Mouse (Mus musculus): ENCODE measurements around the gene Hist1h4i. TPM values are rescaled to one million over a fixed set of nuclear protein-coding genes. Genes with fewer than 3 reads are reported as not detected.

Hist1h4i gene
- total and polyA plus RNA-seq, 3 experiments: 6.4 to 812 (median 35.7) TPM

- dilution Hi-C loops (cut with MboI; ENCODE audit: extremely low pct_ligation_motif_present, extremely low pct_unique_long_range_greater_than_20kb, low sequenced_read_pairs): no loop called here
- no peak for DNase-seq (ENCODE audit: extremely low read depth)
Observed at GRCm38 (mm10) chr13:22049041-22049440, 7.9 kb upstream of the Hist1h4i start.

GRCm38 (mm10) chr13:22045311-22045710 lies 4.1 kb upstream of the Hist1h4i start:
- H3K27me3 ChIP-seq (replicated peaks): no peaks in the 10 kb centered on the region
- dilution Hi-C loops (cut with MboI; ENCODE audit: extremely low pct_ligation_motif_present, extremely low pct_unique_long_range_greater_than_20kb, low sequenced_read_pairs): no loop called here
- no peak for TF ChIP-seq CHD1 (IDR thresholded peaks at IDR 0.05; ENCODE audit: low read depth, low read length)
- no peak for DNase-seq (ENCODE audit: extremely low read depth)
- no peak overlapping the region for H3K4me3 ChIP-seq (replicated peaks in 1 of 3; ENCODE audit: low read depth in 2 of 3, low read length in 2 of 3, poor library complexity in 1 of 3)
- H3K79me2 ChIP-seq (replicated peaks; ENCODE audit: control insufficient read depth, extremely low read depth, insufficient read depth, poor library complexity, severe bottlenecking): no peaks in the 10 kb centered on the region
- H3K36me3 ChIP-seq (replicated peaks in 1 of 2; ENCODE audit: control insufficient read depth in 1 of 2, insufficient read depth in 1 of 2, low read length in 1 of 2): no peaks in the 10 kb centered on the region
- H3K4me1 ChIP-seq (ENCODE audit: control insufficient read depth in 1 of 2, insufficient read depth in 2 of 2): peaks cover 0 to 47% of the 10 kb centered on the region in 2 experiments; a peak in 2 of 4 replicates
- no peak overlapping the region for H3K27ac ChIP-seq (ENCODE audit: insufficient read depth, low read depth)
- no peak overlapping the region for H3K9ac ChIP-seq (ENCODE audit: insufficient read depth, low read depth)
- no peaks in the 10 kb centered on the region for H3K9me3 ChIP-seq (replicated peaks; ENCODE audit: low read length)
- in situ Hi-C loops (cut with MboI; ENCODE audit: low pct_ligation_motif_present, low pct_unique_long_range_greater_than_20kb, low sequenced_read_pairs): loop anchor here (10.0 to 25.0 kb wide), 2 partner anchors 1379 to 1717 kb away; partner anchors contain the start of genes Abt1, Hist1h1a, Hist1h2ab and Hist1h3a
- no peak overlapping the region for H3K4me2 ChIP-seq (ENCODE audit: insufficient read depth, low read depth, poor library complexity, severe bottlenecking)

More at GRCm38 (mm10) chr13:22049041-22049440, 7.9 kb upstream of the Hist1h4i start:
- H3K4me3 ChIP-seq (replicated peaks in 1 of 3; ENCODE audit: low read depth in 2 of 3, low read length in 2 of 3, poor library complexity in 1 of 3): no peak overlapping the region
- H3K36me3 ChIP-seq (replicated peaks in 1 of 2; ENCODE audit: control insufficient read depth in 1 of 2, insufficient read depth in 1 of 2, low read length in 1 of 2): no peaks in the 10 kb centered on the region
- H3K9me3 ChIP-seq (replicated peaks; ENCODE audit: low read length): no peaks in the 10 kb centered on the region
- no peak overlapping the region for H3K9ac ChIP-seq (ENCODE audit: insufficient read depth, low read depth)
- in situ Hi-C loops (cut with MboI; ENCODE audit: low pct_ligation_motif_present, low pct_unique_long_range_greater_than_20kb, low sequenced_read_pairs): loop anchor here (10.0 to 25.0 kb wide), 2 partner anchors 1376 to 1713 kb away; partner anchors contain the start of genes Abt1, Hist1h1a, Hist1h2ab and Hist1h3a
- no peak overlapping the region for H3K27ac ChIP-seq (ENCODE audit: insufficient read depth, low read depth)
- no peaks in the 10 kb centered on the region for H3K79me2 ChIP-seq (replicated peaks; ENCODE audit: control insufficient read depth, extremely low read depth, insufficient read depth, poor library complexity, severe bottlenecking)
- H3K27me3 ChIP-seq (replicated peaks): no peaks in the 10 kb centered on the region
- TF ChIP-seq JUND (conservative IDR thresholded peaks at IDR 0.05; ENCODE audit: low read depth, low read length) (no peak), MEF2A (IDR thresholded peaks at IDR 0.05; ENCODE audit: borderline replicate concordance, low read depth, low read length) (no peak), TBP (conservative IDR thresholded peaks at IDR 0.05; ENCODE audit: low read depth, low read length) (no peak), ZC3H11A (IDR thresholded peaks at IDR 0.05; ENCODE audit: low read depth, low read length) (no peak), NELFE (IDR thresholded peaks at IDR 0.05; ENCODE audit: low read depth, low read length) (no peak), E2F4 (IDR thresholded peaks at IDR 0.05; ENCODE audit: insufficient replicate concordance, low read depth, low read length) (no peak), RAD21 (IDR thresholded peaks at IDR 0.05; ENCODE audit: low read depth, low read length) (no peak), UBTF (IDR thresholded peaks at IDR 0.05; ENCODE audit: low read depth, low read length) (no peak), HCFC1 (IDR thresholded peaks at IDR 0.05; ENCODE audit: low read depth, low read length) (no peak), CTCF (conservative IDR thresholded peaks at IDR 0.05 in 1 of 2, IDR thresholded peaks at IDR 0.05 in 1 of 2; ENCODE audit: low read depth in 2 of 2, low read length in 2 of 2) (no peak), RCOR1 (conservative IDR thresholded peaks at IDR 0.05; ENCODE audit: low read depth, low read length) (no peak), ZNF384 (IDR thresholded peaks at IDR 0.05; ENCODE audit: low read depth, low read length) (no peak), USF2 (conservative IDR thresholded peaks at IDR 0.05; ENCODE audit: low read depth, low read length) (no peak), TCF12 (IDR thresholded peaks at IDR 0.05; ENCODE audit: low read depth, low read length) (no peak), MXI1 (IDR thresholded peaks at IDR 0.05; ENCODE audit: low read depth, low read length) (no peak), IRF4 (IDR thresholded peaks at IDR 0.05; ENCODE audit: low read depth, low read length) (no peak), CHD2 (IDR thresholded peaks at IDR 0.05; ENCODE audit: low read length) (no peak), NRF1 (IDR thresholded peaks at IDR 0.05; ENCODE audit: low read depth, low read length) (no peak)
- no peak overlapping the region for H3K4me2 ChIP-seq (ENCODE audit: insufficient read depth, low read depth, poor library complexity, severe bottlenecking)
- peaks cover 0 to 60% of the 10 kb centered on the region in 2 experiments; a peak in 3 of 4 replicates for H3K4me1 ChIP-seq (ENCODE audit: control insufficient read depth in 1 of 2, insufficient read depth in 2 of 2)

All from CH12.LX (cell line).